Mouse (Mus musculus): Measurements from ENCODE around the gene Six2.
A peak's percentile ranks its signal among the peaks of the same experiment; 100 is the strongest.

The Six2 gene

GRCm38 (mm10) chr17:85688236-85688910, at the start of gene Six2:
Gene Six2, minus strand, starts transcription at chr17:85688274.
- no peak for DNase-seq (ENCODE audit: low spot score)

DNA sequence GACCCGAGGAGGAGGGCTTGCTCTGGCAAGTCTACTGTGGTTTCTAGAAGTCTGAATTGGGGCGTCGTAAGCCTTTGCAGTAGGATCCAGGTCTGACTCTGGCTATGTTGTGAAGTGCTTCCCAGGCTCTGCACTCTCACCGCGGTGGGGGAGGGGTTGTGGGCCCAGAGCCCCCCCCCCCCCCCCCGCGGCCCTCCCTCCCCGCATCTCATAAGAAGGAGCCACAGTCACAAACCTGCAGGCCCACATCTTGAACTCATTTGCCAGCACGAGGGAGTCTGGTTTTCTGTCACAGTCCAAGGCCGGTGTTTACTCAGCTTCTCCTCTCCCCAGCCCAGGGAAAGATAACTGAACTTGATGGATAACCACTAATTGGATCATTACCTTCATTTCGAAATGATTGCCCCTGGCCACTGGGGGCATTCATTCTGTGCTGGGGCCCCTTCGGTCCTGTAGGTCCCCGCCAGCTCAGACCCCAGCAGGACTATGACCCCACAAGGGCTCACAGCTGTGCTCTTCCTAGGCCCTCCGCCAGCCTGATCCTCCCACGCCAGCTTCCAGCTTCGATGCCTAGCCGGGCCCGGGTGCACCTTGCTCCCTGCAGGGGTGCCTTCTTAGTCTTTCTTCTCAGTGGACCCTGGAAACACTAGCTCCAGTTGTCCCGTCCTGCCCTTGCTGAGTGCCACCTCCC, 49.2 kb upstream of the Six2 start:
- no peak for DNase-seq (ENCODE audit: low spot score)

DNA sequence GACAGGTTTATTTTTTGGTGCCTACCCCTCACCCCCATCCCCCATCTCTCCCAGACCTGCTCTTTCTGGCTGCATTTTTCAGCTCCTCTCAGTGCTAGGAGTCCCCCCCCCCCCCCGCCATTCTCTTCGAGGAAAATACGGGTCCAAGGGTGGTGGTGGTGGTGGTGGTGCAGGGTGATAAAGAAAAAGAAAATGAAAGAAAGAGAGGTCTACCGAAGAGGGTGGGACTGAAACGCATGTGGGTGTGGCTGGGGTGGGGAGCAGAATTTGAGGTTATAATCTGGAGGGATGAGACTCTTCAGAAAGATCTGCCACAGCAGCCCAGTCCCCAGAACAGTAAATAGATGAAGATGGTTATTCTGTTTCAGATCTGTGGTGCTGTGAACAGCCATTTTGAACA, 43.3 kb upstream of the Six2 start:
- no peak for DNase-seq (ENCODE audit: low spot score)

DNA sequence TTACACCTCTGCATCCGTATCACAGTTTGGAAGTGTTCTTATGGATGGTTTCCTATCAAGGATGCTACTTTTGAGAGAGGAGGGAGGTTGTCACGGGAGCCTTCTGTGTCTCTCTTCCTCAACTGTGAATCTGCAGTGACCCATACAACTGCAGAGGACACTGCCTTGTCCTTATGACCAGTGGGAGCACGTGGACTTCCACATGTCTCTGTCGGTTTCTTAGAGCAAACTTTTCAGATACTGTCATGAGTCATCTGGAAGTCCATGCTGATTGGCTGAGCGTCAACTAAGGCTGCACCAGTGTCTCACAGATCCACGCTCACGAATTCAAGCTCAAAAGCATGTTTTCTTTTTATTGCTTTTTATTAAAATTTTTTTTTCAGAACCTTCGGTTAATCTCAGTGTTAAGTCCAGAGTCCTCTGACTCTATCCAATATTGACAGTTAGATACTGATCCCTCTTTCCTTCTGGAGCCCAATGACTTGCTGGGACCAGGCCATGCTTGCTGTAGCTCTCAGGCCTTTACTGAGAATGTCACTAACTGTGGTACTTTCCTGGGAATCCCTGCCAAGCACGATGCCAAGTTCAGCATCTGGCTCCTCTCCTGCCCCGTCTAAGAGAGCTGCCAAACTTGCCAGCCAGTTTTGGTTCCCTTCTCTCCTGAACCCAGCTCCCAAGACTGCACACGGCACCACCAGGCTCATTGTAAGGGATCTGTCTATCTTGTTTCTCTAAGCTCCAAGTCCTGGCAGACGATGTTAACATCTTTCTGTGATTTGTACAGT, 42.3 kb upstream of the Six2 start:
- DNase-seq (ENCODE audit: low spot score), result no peak

DNA sequence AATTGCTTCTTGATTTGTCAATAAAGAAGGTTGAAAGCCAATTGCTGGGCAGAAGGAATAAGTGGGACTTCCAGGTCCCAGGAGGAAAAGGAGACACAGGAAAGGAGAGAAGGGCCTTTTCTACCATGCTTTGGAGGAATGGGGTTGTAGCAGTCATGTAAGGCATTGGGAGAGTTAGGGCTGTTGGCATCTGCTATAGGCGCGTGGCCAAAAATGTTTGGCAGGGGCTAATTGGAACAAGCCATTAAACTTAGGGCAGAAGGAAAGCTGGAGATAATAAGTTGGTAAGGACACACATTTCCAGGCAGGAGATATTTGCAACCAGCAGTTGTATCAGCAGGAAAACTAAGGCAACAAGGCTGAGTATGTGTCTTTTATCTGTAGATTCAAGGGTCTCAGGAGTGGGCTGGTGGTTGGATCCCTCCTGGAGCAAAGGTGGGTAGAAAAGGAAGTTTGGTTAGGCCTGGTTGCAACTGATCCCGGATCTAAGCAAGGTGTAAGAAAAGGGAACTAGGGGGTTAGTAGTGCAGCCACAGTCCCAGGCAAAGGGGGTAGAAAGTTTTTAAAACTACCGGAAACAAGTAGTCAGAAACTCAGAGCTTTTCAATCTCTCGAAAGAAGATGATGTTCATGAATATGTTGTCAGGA, 40.1 kb upstream of the Six2 start:
- DNase-seq (ENCODE audit: low spot score), result peak; percentile 10

DNA sequence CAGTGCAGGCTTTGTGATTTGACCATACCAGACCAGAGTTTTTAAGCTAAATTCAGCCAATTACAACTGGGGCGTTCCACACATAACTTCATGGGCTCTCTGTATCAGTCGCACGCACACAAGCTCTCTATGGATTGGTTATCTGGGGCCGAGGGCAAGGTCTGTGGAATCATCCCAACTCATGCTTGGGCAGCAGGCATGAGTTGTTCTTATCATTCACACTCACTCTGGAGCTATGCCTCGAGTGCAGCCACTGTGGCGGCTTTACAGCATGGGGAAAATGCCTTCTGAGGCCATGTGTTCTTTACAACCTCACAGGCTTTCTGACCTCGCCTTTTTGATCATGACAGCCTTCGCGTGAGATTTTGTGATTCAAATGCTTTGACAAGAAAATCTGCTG, 37.9 kb upstream of the Six2 start:
- no peak for DNase-seq (ENCODE audit: low spot score)

DNA sequence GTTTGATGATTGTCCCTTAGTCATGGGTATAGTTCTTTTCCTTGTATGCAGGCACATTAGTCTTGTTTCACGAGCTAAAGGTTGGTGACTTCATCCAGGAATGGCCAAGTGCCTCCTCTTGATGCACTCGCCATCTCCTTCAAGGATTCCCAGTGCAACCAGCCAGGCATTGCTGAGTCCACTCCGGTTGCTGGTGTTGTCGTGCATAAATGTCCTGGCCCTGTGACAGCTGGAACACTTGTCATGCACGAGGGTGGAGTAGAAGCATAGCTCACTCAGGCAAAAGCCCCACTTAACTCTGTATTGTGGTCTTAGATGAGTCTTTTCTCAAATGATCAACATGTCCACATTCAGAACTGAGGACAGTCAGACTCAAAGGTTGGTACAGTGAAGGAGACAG, 35.1 kb upstream of the Six2 start:
- DNase-seq (ENCODE audit: low spot score), result no peak

DNA sequence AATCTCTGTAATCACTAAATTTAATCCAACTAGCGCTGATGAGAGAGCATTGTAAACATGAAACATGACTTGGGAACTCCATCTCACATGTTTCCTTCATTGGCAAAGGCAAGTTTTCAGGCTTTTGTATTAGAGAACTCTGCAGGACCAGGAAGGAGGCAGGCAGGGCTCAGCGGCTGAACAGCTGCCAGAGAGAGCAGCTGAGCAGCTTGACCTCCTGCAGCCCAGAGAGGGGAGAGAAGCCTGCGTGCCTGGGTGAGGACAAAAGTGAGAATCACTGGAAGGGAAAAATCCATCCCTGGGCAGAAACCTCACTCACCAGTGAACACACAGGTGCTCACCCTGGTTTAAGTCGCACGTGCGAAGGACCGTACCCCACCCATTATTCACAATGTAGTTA, 29.2 kb upstream of the Six2 start:
- no peak for DNase-seq (ENCODE audit: low spot score)

- DNase-seq (ENCODE audit: low spot score), result no peak
Observed at GRCm38 (mm10) chr17:85715784-85716183, 27.7 kb upstream of the Six2 start.

DNA sequence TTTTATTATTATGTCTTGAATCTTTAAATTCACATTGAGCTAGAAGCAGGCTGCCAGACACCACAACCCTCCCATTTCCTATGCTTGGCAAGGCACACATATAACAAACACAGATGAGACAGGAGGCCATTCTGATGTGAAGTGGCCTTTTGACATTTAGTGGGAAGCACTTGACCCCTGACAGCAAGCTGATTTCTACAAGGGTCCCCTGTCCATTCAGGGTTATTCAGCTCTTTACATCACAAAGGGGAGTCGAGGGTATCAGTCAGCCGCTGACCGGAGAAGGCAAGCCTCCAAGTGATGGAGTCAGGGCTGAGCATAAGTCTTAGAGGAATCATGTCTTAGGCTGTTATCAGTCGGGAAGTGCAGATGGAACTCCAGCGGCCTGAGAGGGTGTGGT, 26.3 kb upstream of the Six2 start:
- DNase-seq (ENCODE audit: low spot score), result no peak

DNA sequence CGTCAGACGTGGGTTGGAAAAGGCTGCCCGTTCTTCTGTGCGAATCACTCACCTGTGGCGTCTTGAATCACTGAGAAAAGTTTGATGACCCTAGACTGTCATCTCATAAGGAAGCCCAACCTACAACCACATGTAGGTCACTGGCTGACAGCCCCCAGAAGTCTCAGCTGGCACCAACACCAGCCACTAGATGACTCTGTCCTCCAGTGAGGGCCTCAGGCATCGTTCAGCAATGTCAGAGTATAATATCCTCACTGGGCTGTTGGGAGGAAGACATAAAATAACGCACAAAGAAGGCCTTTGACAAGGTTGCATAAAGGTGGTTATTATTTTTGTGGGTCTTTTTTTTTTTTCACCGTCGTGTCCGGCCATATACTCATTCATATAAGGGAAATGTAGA, 24.8 kb upstream of the Six2 start:
- no peak for DNase-seq (ENCODE audit: low spot score)

DNA sequence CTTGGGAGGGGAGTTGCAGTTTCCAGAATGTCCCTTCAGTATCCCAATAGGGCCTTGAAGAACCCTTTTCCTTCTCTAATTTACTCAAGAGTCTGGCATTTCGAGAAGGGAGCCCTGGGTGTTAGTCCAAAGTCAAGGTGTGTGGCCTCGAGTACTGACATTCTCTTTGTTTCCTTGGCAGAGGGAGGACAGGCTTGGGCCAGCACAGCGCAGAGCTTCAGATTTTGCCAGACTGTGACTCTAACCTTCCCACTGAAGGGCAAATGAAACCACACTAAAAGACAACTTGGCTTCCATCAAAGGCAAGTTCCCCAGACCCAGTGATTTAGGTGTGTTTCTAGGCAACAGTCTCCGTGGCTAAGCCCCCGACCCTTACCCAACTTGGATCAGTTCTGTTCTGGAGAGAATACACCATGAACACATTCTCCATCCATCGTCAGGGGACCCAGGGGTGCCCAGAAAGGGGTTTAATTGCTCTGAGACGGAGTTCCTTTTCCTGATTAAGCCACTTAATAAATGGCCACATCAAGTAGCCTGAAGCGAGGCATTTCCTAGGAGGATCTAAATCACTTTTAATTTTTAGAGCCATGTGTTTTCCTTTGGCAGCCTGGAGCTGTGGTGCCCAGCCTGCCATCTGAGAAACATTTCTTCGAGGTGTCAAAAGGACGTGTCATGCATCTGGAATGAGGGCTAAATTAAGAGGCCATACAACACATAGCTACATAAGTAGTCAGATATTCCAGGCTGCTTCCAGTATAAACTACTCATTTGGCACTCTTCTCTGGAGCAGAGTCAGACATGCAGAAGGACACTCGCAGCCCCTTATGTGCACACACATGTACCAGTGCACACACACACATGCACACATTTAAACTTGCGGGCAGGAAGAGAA, 16.5 kb upstream of the Six2 start:
- DNase-seq (ENCODE audit: low spot score), result no peak

DNA sequence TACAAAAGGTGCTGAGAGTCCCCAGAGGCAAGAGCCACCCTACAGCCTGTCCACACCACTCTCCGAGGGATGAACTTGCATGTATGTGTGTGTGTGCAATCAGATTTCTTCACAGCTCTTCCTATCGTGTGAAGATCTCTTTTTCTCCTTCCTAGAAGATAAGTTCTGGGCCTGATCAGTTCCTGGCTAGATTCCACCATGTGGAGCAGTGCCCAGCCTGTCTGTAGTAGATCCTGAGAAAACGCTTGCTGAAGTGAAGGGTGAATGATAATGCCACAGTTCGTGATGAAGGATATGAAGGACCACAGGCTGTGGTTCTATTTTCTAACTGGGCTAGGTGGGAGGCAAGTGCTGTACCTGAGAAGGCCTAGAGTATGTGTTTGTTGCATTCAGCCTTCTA, 12.0 kb upstream of the Six2 start:
- peak; percentile 7 for DNase-seq (ENCODE audit: low spot score)

GRCm38 (mm10) chr17:85698643-85699042, 10.6 kb upstream of the Six2 start:
- DNase-seq (ENCODE audit: low spot score), result no peak

DNA sequence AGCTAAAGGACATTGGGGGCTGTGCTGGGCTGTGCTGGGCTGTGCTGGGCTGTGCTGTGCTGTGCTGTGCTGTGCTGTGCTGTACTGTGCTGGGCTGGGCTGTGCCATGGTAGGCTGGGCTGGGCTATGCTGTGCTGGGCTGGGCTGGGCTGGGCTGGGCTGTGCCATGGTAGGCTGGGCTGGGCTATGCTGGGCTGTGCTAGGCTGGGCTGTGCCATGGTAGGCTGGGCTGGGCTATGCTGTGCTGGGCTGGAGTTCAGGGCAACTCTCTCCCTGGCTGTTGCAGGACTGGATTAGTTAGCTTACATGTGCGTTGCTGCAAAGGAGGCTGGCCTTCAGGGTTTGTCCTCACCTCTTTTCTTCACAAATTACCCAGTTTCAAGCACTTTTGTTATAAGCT, 9.9 kb upstream of the Six2 start:
- DNase-seq (ENCODE audit: low spot score), result no peak

- no peak for DNase-seq (ENCODE audit: low spot score)
Observed at GRCm38 (mm10) chr17:85694499-85694898, 6.4 kb upstream of the Six2 start.

DNA sequence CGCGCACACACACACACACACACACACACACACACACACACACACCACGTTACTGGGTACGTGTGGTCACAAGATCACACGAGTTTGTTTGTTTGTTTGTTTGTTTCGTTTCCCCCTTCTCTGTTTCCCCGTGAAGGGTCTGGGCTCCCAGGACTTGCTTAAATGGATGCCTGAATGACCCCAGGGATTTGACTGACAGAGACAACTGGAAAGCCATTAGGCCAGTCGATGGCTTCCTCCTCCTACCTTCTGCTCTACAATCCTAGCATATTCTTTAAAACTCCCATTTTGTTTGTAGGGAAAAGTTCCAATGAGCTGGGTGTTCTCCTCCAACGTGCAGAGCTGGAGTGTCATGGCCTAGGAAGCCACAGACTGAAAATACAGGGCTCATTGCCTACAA, 5.0 kb upstream of the Six2 start:
- no peak for DNase-seq (ENCODE audit: low spot score)

- DNase-seq (ENCODE audit: low spot score), result no peak
Observed at GRCm38 (mm10) chr17:85692594-85692993, 4.5 kb upstream of the Six2 start.

GRCm38 (mm10) chr17:85691701-85692536, 3.8 kb upstream of the Six2 start:
- DNase-seq (ENCODE audit: low spot score), result no peak

- DNase-seq (ENCODE audit: low spot score), result no peak
Observed at GRCm38 (mm10) chr17:85690969-85691335, 2.9 kb upstream of the Six2 start.

All from adipocyte (in vitro differentiated cells).